Mouse (Mus musculus) left cerebral cortex, postnatal 10 days (tissue): ENCODE results near the gene Pik3r5. TPM values are rescaled to one million over a fixed set of nuclear protein-coding genes. Genes with fewer than 3 reads are reported as not detected.
A peak's percentile ranks its signal among the peaks of the same experiment; 100 is the strongest.

Experiments
- DNase-seq, 2 experiments: peaks; one replicate each; pipeline ENCODE4 v3.0.0; 2021 to 2022; ENCODE audit warnings: low spot score in 2 of 2, mixed read lengths in 1 of 2; ENCODE audit errors: extremely low spot score in 1 of 2
- intact Hi-C: fragments of 180-260 bp; cut with DNase I; formaldehyde crosslinking; loops from one replicate; pipeline ENCODE4 v1.15.1; 2025
- total RNA-seq, 2 experiments: library from RNA; stranded (reverse); gene quantifications; 2 replicates each; pipeline ENCODE4 v1.2.3; 2021

Gene Pik3r5
- total RNA-seq, 2 experiments from 2014 or later: 2.5 to 2.7 TPM

DNA sequence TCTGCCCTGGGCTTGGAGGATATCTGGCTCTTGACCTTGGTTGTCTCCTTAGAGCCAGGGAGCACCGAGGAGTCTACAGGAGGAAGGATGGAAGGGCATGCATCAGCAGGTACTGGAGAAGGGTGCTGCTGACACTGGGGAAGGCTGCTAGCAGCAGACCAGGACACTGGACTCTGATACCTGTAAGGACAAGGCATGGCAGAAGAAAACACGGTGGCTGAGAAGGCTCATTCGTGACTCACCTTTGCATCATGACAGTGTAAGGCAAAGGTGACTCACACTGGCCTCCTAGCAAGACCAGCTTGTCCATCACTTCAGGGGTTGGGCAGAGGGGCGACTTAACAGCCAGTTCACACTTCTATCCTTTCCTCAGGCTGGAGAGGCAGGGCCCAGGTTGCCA is 37.0 kb downstream of the Pik3r5 start:
- intact Hi-C loops: no loop called here
- DNase-seq: no peak

DNA sequence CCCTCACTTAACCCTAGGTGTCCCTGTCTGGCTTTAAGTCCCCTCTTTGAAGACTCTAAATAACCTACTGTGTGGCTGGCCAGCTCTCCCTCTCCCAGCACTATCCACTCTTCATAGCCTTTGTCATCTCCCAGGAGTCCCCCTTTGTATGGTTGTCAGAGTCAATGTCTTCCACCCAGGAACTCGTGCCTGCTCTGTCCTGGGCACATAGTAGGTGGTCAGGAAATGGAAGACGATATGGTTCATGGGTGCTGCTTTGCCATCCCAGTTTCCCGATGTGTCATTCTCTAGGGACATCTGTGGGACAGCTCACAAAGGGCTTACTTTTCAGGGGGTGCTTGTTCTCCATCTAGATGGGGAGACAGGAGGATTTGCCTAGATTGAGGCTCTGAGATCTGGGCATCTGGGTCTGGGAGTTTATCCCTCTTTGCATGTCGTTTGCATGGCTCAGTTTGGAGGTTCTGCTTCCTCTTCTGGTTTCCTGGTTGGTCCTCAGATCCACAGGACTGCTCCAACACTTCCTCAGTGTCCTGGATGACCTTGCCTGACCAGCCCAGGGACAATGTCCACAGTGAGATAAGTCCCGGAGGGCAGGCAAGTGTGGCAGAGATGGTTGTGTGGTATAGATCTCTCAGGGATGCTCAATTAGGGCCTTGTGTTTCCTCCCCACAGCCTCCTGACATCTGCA is 40.4 kb downstream of the Pik3r5 start:
- intact Hi-C loops: no loop called here
- DNase-seq: no peak

DNA sequence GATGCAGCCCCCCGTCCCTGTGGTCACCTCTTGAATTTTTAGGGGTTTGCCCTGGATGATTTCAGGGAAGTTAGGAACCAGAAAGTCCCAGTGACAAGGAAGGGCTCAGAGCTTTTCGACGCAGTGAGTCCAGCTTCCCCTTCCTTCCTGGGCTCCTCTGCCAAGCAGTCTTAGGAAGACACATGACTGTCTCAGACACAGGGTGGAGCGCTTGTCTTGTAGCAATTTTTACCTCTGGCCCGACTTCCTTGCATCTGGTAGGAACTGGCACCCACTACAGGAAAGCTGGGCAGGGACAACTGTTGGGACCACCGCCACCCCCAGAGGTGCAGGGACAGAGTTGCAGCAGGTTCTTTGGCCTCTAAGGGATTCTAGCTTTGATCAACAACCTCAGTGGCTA is 42.7 kb downstream of the Pik3r5 start:
- DNase-seq: peak in 1 of 2 experiments; percentile 27
- intact Hi-C loops: no loop called here

DNA sequence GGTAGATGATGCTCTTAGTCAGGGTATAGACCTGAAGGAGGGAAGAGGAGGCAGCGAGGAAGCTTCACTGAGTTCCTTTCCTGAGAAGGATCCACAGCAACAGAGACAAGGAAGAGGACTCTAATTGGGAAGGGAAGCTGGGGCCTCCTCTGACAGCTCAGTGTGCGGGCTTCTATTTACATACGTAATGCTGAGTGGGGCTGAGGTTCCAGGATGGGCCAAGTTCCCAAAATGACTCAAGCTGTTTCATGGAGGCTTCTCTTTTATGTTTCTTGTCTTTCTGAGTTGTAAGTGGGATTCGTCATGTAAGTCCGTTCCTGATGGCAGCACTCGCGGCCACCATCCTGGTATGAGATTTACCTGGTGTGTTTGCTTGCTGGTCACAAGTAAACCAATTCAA is 43.8 kb downstream of the Pik3r5 start:
- intact Hi-C loops: no loop called here
- DNase-seq: peak in 1 of 2 experiments; percentile 10

DNA sequence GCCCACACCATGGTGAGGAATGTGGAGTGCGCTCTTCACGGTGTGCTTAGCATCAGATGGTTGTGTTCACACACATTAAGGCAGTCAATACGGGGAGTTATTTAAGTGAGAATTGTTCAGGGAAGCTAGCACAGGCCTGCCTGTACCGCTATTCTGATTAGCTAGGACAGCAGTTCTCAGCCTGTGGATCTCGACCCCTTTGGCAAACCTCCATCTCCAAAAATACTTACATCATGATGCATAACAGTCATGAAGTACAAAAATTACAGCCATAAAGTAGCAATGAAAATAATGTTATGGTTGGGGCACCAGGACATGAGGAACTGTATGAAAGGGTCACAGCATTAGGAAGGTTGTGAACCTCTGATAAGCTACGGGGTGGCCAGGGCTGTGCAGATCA is 45.7 kb downstream of the Pik3r5 start:
- intact Hi-C loops: no loop called here
- DNase-seq: no peak

DNA sequence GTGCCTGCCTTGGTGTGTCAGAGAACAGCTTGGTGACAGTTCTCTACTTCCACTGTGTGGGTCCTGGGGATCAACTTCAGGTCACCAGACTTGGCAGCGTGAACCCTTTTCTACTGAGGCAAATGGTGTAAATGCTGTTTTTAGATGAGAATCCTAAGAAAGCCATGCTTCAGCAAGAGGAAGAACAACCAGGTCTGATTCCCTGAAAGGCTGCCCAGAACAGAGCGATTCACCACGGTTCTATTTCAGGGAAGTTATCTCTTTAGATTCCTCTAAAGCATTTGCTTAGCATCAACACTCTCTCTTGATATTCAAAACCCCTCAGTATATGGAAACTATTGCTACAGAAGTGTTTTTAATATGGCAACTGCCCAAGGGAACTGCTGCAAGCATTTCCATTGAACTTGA is 46.7 kb downstream of the Pik3r5 start:
- peak; percentile 24 to 34 for DNase-seq
- intact Hi-C loops: no loop called here

DNA sequence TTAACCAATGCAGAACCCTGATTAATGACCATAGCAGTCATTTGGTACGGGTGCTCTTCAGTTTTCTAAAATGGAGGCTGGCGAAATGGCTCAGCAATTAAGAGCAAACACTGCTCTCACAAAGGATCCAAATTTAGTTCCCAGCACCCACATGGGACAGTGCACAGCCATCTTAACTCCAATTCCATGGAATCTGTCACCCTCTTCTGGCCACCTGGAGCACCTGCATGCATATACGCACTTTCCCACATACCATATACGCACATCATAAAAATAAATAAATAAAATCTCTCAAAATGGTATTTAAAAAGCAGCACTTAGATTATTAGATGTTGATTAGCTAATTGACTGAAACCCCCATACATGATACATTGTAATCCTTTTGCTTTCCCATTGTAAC is 48.7 kb downstream of the Pik3r5 start:
- no peak for DNase-seq
- intact Hi-C loops: loop anchor here (10.0 kb wide), 3 partner anchors 74 to 394 kb away; partner anchors contain the start of genes Mfsd6l and Ndel1

DNA sequence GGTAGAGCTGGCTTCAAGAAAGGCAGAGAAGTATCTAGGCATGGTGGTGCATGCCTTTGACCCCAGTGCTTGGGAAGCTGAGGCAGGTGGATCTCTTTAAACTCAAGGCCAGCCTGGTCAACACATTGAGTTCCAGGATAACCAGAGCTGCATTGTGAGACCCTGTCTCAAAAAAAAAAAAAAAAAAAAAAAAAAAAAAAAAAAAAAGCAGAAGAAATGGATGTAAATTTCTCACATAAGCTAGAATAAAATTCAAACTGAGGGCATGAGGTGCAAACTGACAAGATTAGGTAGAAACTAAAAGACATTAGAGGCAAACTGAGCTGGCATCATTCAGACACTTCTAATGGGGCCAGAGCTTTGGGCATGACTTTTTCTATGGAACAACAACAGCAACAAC is 50.1 kb downstream of the Pik3r5 start:
- intact Hi-C loops: loop anchor here (10.0 kb wide), 3 partner anchors 73 to 393 kb away; partner anchors contain the start of genes Mfsd6l and Ndel1

DNA sequence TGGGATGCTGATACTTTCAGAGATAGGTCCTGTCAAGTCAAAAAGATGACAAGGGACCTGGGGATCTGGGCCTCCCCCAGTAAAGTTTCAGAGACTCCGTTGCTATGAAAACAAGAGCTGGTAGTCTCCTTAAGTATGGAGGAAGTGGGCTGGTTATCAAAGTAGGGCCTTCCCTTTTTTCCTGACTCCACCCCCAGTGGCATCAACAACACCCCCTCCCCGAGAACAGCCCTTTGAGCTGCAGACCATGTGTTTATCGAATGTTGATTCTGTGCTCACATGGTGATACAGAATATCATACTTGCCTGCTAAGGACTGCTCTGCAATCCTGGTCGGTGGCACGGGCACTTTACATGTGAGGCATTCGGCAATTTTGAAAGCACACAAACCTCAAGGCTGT is 51.3 kb downstream of the Pik3r5 start:
- peak in 1 of 2 experiments; percentile 13 for DNase-seq
- intact Hi-C loops: loop anchor here (10.0 kb wide), 3 partner anchors 72 to 392 kb away; partner anchors contain the start of genes Mfsd6l and Ndel1

More for the DNA sequence above, 50.1 kb downstream of the Pik3r5 start:
- DNase-seq: no peak

DNA sequence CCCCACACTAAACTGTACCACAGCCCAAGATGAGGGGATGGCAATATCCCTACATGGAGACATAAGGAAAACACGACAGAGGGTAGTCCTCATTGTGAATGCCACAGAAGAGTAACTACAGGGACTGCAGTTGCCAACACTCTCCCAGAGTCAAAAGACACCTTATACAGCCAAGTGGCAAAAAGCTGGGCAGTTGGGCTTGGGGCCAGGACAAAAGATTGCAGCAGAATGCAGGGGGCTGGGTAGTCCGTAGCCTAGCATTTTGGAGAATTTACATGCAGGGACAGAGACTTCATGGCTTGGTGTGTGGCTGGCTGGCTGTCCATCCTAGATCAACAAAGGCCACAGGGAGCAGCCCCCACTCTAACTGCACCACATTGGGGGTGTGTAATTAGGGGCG is 52.5 kb downstream of the Pik3r5 start:
- DNase-seq: peak in 1 of 2 experiments; percentile 35
- intact Hi-C loops: loop anchor here (10.0 kb wide), 3 partner anchors 70 to 390 kb away; partner anchors contain the start of genes Mfsd6l and Ndel1

DNA sequence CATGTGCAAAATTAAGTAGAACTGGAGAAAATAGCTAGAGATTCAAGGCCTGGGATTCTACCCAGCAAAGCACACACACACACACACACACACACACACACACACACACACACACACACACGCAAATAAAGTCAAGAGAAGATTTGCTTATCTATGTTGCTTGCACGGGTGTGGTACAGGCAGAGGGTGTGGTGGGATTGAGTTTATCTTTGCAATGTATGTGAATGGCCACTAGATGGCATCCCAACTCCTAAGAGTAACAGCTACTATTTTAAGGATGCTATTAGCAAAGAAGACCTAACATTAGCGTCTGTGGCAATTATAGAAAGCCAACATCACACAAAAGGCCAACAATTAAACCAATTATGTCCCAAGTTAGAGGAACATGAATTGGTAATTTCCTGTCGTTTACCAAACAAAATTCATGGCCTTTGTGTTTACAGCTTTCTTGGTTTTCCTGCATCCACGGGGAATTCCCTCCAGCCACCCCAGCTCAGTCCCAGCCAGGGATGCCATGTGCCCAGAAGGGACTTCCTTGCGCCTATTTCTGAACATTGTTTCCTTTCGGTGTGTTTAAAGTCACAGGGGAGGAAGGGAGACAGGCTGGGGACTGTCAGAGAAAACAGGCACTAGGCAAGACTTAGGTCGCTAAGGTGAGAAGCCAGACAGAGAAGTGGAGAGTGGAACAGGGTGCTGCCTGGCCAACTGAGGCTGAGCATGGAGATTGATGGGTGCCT is 53.5 kb downstream of the Pik3r5 start:
- peak; percentile 27 to 66 for DNase-seq

DNA sequence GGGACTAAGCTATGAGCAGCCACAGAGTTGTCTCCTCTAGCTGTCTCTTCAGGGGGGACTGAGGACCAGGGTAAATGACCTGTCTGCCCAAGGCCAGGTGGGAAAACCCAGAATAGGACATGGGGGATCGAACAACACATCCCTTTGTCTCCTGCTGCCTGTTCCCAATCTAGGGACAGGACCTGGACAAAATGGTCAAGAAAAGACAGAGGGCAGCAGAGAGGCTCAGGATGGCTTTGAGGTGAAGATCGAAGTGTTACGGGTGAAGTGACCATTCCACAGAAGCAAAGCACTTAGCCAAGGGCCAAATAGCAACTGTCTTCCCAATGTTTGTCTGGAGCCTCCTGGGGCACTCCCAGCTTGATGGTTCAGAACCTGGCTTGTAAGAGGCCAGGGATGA is 54.2 kb downstream of the Pik3r5 start:
- intact Hi-C loops: loop anchor here (10.0 kb wide), 3 partner anchors 69 to 389 kb away; partner anchors contain the start of genes Mfsd6l and Ndel1
- no peak for DNase-seq

More for the DNA sequence above, 53.5 kb downstream of the Pik3r5 start:
- intact Hi-C loops: loop anchor here (10.0 kb wide), 3 partner anchors 69 to 389 kb away; partner anchors contain the start of genes Mfsd6l and Ndel1

DNA sequence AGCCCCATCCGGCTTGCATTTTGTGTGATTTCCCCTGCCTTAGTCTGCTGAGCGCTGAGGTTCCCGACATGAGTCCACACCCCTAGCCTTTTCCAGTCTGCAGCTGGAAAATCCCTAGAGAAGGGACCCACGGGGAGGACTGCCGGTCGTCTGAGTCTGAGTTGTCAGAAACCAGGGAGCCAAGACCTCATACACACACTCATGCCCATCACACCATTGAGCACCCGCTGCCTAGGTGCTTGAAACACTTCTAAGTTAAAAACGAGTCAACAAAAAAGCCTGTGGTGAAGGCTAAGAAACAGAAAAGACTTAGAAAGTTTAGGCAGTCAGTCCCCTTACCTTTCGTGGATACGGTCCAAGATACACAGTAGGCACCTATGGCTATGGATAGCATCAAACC is 55.8 kb downstream of the Pik3r5 start:
- DNase-seq: no peak
- intact Hi-C loops: loop anchor here (10.0 kb wide), 3 partner anchors 67 to 387 kb away; partner anchors contain the start of genes Mfsd6l and Ndel1

DNA sequence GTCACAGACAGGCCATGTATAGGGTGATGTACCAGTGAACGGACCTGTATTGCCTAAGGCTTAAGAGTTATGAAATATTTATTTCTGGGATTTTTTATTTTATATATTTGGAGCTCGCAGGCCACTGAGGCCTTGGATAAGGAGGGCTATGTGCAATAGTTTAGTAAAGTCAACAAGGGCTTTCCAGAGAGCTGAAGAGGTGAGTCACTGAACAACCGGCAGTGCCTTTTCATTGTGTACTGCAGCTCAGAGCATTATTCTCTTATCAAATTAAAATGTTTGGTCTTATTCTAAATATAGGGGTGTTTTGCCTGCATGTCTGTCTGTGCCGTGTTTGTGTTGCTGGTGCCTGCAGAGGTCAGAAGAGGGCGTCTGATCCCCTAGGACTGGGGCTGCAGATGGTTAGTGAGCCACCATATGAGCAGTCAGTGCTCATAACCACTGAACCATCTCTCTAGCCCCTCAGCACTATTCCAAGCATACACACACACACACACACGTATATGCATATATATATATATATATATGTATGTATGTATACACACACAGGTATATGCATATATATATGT is 56.4 kb downstream of the Pik3r5 start:
- intact Hi-C loops: loop anchor here (10.0 kb wide), 3 partner anchors 66 to 386 kb away; partner anchors contain the start of genes Mfsd6l and Ndel1
- DNase-seq: no peak

DNA sequence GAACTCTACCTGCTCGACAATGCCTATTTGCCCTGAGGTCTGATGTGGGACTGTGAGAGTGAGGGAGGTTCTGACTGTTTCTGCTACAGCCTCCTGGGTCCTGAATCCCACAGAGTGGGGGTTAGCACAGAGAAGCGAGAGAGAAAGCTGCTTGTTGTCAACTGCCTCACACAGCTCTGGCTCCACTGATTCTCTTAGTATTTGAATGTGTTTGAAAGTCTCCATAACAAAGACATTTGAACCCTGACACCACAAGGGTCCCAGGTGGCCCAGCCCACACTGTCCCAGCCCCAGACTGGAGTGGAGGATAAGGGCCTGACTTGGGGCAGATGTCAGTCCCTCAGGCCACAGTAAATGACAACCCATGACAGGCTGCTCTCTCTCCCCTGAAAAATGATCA is 57.3 kb downstream of the Pik3r5 start:
- intact Hi-C loops: loop anchor here (10.0 kb wide), 3 partner anchors 66 to 386 kb away; partner anchors contain the start of genes Mfsd6l and Ndel1
- no peak for DNase-seq

DNA sequence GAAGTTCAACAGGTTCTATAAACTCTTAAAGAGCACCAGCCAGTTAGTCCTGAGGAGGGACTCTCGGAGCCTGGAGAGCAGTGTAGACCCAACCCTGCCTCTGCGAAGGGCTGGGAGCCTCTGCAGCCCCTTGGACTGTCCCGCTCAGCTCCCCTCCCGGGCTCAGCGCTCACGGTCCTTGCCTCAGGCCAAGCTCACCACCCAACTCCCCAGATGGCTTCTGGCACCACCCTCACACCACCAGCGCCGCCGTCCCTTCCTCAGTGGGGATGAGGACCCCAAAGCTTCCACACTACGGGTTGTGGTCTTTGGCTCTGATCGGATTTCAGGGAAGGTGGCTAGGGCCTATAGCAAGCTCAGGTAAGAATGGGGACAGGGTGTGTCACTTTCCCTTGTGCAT is 60.7 kb downstream of the Pik3r5 start:
- DNase-seq: peak in 1 of 2 experiments; percentile 17
- intact Hi-C loops: no loop called here

DNA sequence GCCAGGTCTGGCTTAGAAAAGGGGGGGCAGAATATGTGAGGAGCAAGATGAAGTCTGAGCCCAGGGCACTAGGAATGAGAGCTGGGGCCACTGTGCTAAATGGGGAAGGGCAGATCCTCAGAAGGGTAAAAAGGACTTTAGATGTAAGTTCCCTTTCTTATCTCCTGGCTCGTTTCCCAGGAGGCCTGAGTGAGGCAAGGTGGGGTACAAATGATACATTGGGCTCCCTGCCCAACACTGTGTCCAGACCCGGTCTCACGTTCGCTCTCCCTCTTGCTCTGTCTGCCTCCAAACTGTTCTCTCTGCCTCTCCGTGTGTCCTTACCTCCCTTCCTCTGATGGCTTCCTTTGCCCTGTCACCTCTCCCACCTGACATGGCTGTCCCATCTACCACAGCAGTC is 61.8 kb downstream of the Pik3r5 start:
- intact Hi-C loops: no loop called here
- DNase-seq: peak in 1 of 2 experiments; percentile 19

DNA sequence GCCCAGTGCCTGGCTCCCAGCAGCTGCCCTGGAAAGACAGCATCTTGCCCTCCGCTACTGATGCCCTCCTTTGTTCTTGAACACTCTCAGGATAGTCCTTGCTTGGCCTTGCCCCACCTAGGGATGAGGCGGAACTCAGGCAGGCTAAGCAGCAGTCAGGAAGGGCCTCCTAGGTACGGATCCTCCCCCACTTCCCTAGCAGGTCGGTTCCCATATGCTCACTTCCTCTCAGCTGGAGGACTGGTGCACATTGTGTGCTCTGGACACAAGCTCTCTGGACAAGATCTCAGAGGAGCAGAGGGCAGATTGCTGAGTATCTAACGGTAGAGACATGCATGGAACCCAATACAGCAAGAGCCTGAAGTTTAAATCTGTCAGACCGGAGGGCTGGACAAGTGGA is 65.2 kb downstream of the Pik3r5 start:
- DNase-seq: peak in 1 of 2 experiments; percentile 38
- intact Hi-C loops: no loop called here

DNA sequence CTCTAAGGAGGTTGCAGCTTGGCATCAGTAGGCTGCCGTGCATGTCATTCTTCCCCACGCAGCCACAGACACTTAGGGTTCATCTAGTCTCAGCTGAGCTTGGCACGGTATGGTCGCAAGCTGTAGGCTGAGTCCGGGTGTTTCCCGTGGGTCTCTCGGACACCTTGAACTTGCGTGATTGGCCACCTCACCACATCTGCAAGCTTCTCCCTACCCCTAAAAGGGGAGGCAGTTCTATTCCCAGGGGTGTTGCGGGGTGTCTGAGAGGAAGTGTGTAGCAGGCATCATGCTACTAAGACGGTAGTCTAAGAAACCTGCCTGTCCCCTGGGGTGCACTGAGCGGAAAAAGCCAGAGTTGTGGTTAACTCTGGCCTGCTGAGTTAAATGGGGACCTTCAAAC is 66.6 kb downstream of the Pik3r5 start:
- intact Hi-C loops: no loop called here
- peak in 1 of 2 experiments; percentile 18 for DNase-seq
